ENCODE assay signal across 12 mouse cellular contexts in the genomic region with DNA sequence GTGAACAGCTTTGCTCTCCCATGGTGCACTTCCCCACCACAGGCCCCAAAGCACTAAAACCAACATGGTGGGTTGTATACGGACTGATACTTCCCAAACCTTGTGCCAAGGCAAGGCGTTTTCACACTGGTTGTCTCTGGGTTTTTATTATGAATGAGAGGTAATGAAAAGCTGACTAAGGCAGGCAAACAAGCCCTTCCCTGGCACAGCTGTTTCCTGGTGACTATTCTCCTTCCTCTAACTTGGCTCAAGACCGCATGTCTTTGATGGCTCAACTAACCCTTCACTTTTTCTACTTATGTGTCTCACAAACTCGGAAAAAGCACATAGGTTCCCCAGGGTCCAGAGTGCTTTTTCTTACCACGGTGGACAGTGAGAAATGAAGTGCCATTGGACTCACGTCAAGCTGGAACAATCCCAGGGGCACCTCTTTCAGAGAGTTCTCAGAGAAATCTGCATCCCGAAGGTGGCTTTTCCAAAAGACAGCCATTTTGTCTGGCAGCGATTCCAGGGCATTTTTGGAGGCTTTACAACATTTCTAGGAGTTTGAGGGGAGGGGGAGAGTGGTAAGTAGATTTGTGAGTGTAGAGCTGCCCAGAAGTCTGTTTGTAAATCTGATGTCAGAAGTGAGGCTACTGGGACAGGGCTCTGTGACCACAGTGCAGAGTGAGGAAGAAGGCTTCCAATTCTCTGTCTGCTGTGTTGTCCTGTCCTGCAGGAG.
A peak's percentile ranks its signal among the peaks of the same experiment; 100 is the strongest.
DNase-seq lines count a peak whose midpoint lies in the region; ATAC-seq lines count a peak whose summit lies in the region.
"Had no signal": no experiment of that assay in that cellular context is flagged by ENCODE, and none has a peak within 500 bp of the region (broad histone marks: within the 10 kb centered on the region; RNA-seq: fewer than 3 reads in every experiment).

No protein-coding gene starts in this region.

- no peak overlapping the region; the same call in 1 of the 2 replicates for H3K27ac ChIP-seq in forebrain, embryonic 14.5 days (ENCODE audit: low read depth, low read length)
- H3K27ac ChIP-seq in forebrain, embryonic 13.5 days, result no peak overlapping the region
- H3K27ac ChIP-seq in hindbrain, embryonic 14.5 days, result no peak overlapping the region
- H3K27ac ChIP-seq in hindbrain, embryonic 12.5 days, result no peak overlapping the region
- H3K27ac ChIP-seq: forebrain, embryonic 15.5 days; layer of hippocampus, adult 2 months had no signal

- no peaks in the 10 kb centered on the region for H3K36me3 ChIP-seq in forebrain, embryonic 14.5 days (ENCODE audit: control insufficient read depth, insufficient read depth, low read length)
- no peaks in the 10 kb centered on the region for H3K36me3 ChIP-seq in forebrain, embryonic 13.5 days (ENCODE audit: poor library complexity, severe bottlenecking)
- no peaks in the 10 kb centered on the region for H3K36me3 ChIP-seq in hindbrain, embryonic 14.5 days (replicated peaks; ENCODE audit: control insufficient read depth, insufficient read depth)
- H3K36me3 ChIP-seq in hindbrain, embryonic 12.5 days, result no peaks in the 10 kb centered on the region
- H3K36me3 ChIP-seq: forebrain, embryonic 15.5 days had no signal

- no peaks in the 10 kb centered on the region for H3K9me3 ChIP-seq in forebrain, embryonic 14.5 days (replicated peaks; ENCODE audit: control insufficient read depth, low read length)
- no peaks in the 10 kb centered on the region for H3K9me3 ChIP-seq in forebrain, embryonic 13.5 days (replicated peaks)
- H3K9me3 ChIP-seq in hindbrain, embryonic 14.5 days (ENCODE audit: control insufficient read depth, low read length), result no peaks in the 10 kb centered on the region
- H3K9me3 ChIP-seq in hindbrain, embryonic 12.5 days (replicated peaks), result no peaks in the 10 kb centered on the region
- H3K9me3 ChIP-seq: forebrain, embryonic 15.5 days had no signal

- no peak for ATAC-seq in forebrain, embryonic 14.5 days
- ATAC-seq in forebrain, embryonic 13.5 days, result no peak
- peak; percentile 41; the same call in 1 of the 2 replicates for ATAC-seq in hindbrain, embryonic 14.5 days (ENCODE audit: low FRiP score)
- no peak for ATAC-seq in hindbrain, embryonic 12.5 days (ENCODE audit: low FRiP score)
- ATAC-seq: forebrain, embryonic 15.5 days had no signal

- H3K4me1 ChIP-seq in forebrain, embryonic 14.5 days (ENCODE audit: control insufficient read depth, insufficient read depth, low read length), result no peaks in the 10 kb centered on the region
- H3K4me1 ChIP-seq in forebrain, embryonic 13.5 days, result no peaks in the 10 kb centered on the region
- H3K4me1 ChIP-seq in hindbrain, embryonic 14.5 days (replicated peaks; ENCODE audit: control insufficient read depth, insufficient read depth, low read length), result no peaks in the 10 kb centered on the region
- no peaks in the 10 kb centered on the region; the same call in 1 of the 2 replicates for H3K4me1 ChIP-seq in hindbrain, embryonic 12.5 days

- no peak overlapping the region for H3K4me2 ChIP-seq in forebrain, embryonic 14.5 days (ENCODE audit: low read length)
- H3K4me2 ChIP-seq in forebrain, embryonic 13.5 days, result no peak overlapping the region
- no peak overlapping the region for H3K4me2 ChIP-seq in hindbrain, embryonic 14.5 days (replicated peaks)
- H3K4me2 ChIP-seq in hindbrain, embryonic 12.5 days (replicated peaks), result no peak overlapping the region
- H3K4me2 ChIP-seq: forebrain, embryonic 15.5 days had no signal

- no peaks in the 10 kb centered on the region for H3K27me3 ChIP-seq in forebrain, embryonic 14.5 days (replicated peaks; ENCODE audit: control insufficient read depth, insufficient read depth, low read length)
- 0 out of 2 replicates have a peak, but pooled peaks cover 3% of the 10 kb centered on the region for H3K27me3 ChIP-seq in forebrain, embryonic 13.5 days
- no peaks in the 10 kb centered on the region for H3K27me3 ChIP-seq in hindbrain, embryonic 14.5 days (ENCODE audit: control insufficient read depth, insufficient read depth, low read length)
- H3K27me3 ChIP-seq in hindbrain, embryonic 12.5 days, result no peaks in the 10 kb centered on the region
- H3K27me3 ChIP-seq: forebrain, embryonic 15.5 days had no signal

- 80% methylated on average over 8 of the region's 8 CpGs for WGBS in forebrain, embryonic 14.5 days
- WGBS in forebrain, embryonic 13.5 days, result 82% methylated on average over 8 of the region's 8 CpGs
- WGBS in hindbrain, embryonic 14.5 days, result 74% methylated on average over 8 of the region's 8 CpGs
- WGBS in hindbrain, embryonic 12.5 days, result 85% methylated on average over 8 of the region's 8 CpGs

- DNase-seq in forebrain, embryonic 14.5 days (ENCODE audit: low spot score), result peak; percentile 24
- DNase-seq in hindbrain, embryonic 14.5 days (ENCODE audit: low spot score), result no peak
- peak; percentile 30 for DNase-seq in right cerebral cortex, postnatal 4 days
- no peak for DNase-seq in right cerebral cortex, postnatal 25 days
- no peak for DNase-seq in ovary, postnatal 36 days (ENCODE audit: low spot score)
- no peak for DNase-seq in left cerebral cortex, adult 8-10 months (ENCODE audit: low spot score in 2 of 2)
- DNase-seq: cerebellum, adult 9-10 months; kidney, adult 11 months had no signal

- no peak overlapping the region for H3K4me3 ChIP-seq in forebrain, embryonic 14.5 days (ENCODE audit: low read depth, low read length)
- no peak overlapping the region for H3K4me3 ChIP-seq in forebrain, embryonic 13.5 days
- H3K4me3 ChIP-seq in hindbrain, embryonic 14.5 days (replicated peaks; ENCODE audit: low read length), result no peak overlapping the region
- H3K4me3 ChIP-seq in hindbrain, embryonic 12.5 days, result no peak overlapping the region
- H3K4me3 ChIP-seq: forebrain, embryonic 15.5 days; layer of hippocampus, adult 2 months had no signal

- H3K9ac ChIP-seq in forebrain, embryonic 14.5 days (ENCODE audit: low read length), result no peak overlapping the region
- no peak overlapping the region for H3K9ac ChIP-seq in forebrain, embryonic 13.5 days
- H3K9ac ChIP-seq in hindbrain, embryonic 14.5 days, result no peak overlapping the region
- H3K9ac ChIP-seq in hindbrain, embryonic 12.5 days, result no peak overlapping the region
- H3K9ac ChIP-seq: forebrain, embryonic 15.5 days had no signal

Comparison
In these comparisons a context has a peak if more than half of its experiments do, and no peak if none do; other contexts are left out.
1. DNase-seq: peak in forebrain, embryonic 14.5 days (single experiment) and right cerebral cortex, postnatal 4 days (single experiment); none in hindbrain, embryonic 14.5 days (single experiment), right cerebral cortex, postnatal 25 days (single experiment), ovary, postnatal 36 days (single experiment) and left cerebral cortex, adult 8-10 months (0 of 2).